Mouse (Mus musculus) regulatory T cell (primary cell): ENCODE results near the gene Adamts4.

Source experiments
- in situ Hi-C: fragments of 300-600 bp; cut with MboI, MseI; formaldehyde crosslinking; loops from one replicate; pipeline ENCODE4 v1.15.1; 2025; ENCODE audit warnings: high pct_unique_total_duplicates

The Adamts4 gene

DNA sequence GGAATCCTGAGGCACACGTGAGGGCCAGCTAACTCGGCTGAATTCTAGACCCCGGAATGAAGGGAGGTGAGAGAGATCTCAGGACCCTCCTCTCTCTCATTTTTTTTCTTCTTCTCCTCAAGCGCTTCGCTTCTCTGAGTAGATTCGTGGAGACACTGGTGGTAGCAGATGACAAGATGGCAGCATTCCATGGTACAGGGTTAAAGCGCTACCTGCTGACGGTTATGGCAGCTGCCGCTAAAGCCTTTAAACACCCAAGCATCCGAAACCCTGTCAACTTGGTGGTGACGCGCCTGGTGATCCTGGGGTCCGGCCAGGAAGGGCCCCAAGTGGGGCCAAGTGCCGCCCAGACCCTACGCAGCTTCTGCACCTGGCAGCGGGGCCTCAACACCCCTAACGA lies 2.2 kb downstream of the Adamts4 start:
- in situ Hi-C loops = no loop called here

DNA sequence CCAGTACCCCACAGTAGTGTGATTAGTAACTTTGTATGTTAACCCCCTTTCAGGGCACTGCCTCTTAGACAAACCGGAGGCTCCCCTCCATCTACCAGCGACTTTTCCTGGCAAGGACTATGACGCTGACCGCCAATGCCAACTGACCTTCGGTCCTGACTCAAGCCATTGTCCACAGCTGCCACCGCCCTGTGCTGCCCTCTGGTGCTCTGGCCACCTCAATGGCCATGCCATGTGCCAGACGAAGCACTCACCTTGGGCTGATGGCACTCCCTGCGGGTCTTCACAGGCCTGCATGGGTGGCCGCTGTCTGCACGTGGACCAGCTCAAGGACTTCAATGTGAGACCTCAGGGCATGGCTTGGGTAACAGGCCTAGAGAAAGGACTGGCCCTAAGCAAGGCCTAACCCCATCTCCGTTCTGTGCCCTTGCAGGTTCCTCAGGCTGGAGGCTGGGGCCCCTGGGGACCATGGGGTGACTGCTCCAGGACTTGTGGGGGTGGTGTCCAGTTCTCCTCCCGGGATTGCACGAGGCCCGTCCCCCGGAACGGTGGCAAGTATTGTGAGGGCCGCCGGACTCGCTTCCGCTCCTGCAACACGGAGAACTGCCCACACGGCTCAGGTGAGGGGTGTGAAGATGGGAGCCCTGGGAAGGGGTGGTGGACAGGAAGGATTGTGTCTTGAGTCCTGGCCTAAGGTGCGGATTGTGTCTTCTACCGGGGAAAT lies 6.0 kb downstream of the Adamts4 start:
- in situ Hi-C loops = no loop called here

DNA sequence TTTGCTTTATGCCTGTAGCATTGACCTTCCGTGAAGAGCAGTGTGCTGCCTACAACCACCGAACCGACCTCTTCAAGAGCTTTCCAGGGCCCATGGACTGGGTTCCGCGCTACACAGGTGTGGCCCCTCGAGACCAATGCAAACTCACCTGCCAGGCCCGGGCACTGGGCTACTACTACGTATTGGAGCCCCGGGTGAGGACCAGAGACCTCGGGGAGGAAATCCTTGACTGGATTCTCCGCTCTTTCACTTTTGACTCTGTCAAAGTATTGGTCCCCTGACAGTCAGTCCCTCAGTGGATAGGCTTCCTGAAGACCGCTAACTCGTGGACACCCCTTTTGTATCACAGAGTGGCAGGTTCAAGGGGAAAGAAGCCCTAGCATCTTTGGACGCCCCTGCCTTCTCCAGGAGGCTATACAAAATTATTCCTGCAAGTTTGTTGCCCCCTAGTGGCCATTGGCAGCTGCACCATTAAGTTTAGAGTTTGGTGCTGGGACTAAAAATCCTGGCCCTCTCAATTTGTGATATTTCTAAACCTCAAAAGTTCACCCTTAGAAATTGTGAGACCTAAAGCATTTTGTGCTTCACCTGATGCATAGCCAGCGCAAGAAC lies 6.8 kb downstream of the Adamts4 start:
- in situ Hi-C loops = no loop called here

DNA sequence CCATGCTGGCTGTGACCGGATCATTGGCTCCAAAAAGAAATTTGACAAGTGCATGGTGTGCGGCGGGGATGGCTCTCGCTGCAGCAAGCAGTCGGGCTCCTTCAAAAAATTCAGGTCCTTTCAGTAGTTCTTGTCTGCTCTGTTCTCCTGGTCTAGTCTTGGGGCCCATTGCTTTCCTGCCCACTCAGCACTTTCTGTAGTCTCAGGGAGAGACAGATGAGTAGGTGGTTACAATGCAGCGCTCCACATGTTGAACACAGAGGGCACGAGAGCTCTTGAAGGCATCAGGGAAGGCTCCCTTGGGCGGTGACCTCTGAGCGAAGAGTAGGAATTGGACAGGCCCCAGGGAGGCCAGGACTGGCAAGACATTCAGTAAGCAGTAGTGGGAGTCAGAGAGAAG lies 7.6 kb downstream of the Adamts4 start:
- in situ Hi-C loops = no loop called here

DNA sequence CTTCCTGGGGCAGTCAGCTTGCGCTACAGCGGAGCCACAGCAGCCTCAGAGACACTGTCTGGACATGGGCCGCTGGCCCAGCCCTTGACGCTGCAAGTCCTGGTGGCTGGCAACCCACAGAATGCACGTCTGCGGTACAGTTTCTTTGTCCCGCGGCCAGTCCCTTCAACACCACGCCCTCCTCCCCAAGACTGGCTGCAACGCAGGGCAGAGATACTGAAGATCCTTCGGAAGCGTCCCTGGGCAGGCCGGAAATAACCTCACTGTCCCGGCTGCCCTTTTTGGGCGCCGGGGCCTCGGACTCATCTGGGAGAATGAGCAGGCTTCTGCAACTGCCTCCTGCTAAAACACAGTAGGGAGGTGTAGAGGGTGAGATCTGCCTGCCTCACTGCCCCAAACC lies 8.7 kb downstream of the Adamts4 start:
- in situ Hi-C loops = no loop called here

DNA sequence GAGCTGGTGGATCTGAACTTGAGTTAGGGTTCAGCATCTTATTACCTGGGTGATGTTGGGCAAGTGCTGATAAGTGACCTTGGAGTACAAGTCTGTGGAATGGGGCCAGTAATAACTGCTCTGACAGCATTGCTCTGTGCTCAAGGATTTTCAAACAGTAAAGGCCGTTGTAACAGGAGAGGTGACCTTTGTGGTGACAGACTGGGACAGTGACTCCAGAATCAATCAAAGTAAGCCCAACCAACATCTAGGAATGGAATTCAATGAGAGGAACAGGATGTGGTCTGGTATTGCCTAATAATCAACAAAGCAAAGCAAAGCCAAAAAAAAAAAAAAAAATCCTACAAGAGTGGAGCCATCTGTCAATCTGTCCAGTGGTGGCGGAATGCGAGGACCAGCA lies 10.1 kb downstream of the Adamts4 start:
- in situ Hi-C loops = loop anchor here (10.0 kb wide), 1 partner anchor 146 kb away; the partner anchor contains the start of gene Cfap126

DNA sequence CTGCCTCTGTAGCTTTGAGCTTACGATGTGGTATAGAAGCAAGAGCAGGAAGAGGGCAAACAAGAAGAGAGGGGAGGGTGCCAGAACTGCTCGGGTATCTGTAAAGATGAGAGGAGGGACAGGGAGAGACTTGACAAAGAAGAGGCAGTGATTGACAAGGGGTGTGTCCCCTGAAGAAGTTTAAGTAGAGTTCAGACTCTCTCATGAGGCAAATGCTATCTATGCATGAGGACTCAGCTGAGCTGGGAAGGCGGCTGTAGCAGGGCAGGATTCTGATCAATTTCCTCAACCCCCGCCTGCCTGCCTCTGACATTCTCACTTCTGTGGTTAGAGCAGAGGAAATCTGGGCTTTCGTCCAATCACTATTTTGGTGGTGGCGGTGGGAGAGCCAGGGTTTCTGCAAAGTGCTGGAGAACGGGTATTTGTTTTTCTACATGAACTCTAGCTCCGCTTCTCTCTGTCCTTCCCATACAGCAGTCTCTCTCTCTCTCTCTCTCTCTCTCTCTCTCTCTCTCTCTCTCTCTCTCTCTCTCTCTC lies 12.4 kb downstream of the Adamts4 start:
- in situ Hi-C loops = loop anchor here (10.0 kb wide), 1 partner anchor 148 kb away; the partner anchor contains the start of gene Cfap126

DNA sequence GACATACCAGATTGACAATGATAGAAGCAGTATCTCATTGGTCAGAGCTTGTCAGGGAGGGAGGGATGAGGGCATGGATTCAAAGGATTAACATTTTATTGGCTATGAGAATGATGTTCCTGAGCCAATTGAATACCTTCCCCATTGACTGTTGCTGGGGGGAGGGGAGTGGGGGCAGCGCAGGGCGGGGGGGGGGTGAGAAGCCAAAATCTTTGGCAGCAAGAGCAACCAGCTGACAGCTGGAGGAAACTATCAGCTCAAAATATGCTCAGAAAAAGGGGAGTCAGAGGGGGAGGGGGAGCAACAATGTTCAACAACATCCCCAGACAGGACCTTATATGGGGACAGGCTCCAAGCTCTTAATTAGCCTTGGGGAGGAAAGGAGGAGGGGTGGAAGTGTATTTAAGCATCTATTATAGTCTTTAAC lies 13.0 kb downstream of the Adamts4 start:
- in situ Hi-C loops = loop anchor here (10.0 kb wide), 1 partner anchor 148 kb away; the partner anchor contains the start of gene Cfap126

DNA sequence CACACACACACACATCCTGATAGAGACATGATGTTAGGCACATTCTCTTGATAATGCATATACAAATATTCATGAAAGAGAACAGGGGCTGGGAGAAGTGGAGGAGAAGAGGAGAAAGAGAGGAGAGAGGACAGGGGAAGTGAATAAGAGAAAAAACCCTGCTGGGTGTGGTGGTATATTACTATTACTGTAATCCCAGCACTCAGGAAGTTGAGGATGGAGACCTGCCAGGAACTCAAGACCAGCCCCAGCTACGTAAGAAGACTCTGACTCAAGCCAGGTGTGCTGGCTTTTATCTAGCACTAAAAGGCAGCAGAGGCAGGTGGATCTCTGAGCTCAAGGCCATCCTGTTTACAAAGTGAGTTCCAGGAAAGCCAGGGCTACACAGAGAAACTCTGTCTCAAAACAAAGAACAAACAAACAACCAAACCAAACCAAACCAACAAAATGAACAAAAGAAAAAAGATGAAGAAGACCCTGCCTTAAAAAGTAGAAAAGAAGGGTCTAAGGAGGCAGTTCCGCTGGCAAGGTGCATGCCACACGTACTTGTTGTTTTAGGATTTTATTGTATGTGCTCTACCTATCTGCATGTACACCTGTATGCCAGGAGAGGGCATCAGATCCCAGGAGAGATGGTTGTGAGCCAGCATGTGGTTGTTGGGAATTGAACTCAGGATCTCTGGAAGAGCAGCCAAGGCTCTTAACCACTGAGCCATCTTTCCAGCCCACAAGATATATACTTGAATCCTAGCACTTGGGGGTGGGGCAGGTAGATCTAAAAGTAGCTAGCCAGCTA lies 13.6 kb downstream of the Adamts4 start:
- in situ Hi-C loops = loop anchor here (10.0 kb wide), 1 partner anchor 149 kb away; the partner anchor contains the start of gene Cfap126

DNA sequence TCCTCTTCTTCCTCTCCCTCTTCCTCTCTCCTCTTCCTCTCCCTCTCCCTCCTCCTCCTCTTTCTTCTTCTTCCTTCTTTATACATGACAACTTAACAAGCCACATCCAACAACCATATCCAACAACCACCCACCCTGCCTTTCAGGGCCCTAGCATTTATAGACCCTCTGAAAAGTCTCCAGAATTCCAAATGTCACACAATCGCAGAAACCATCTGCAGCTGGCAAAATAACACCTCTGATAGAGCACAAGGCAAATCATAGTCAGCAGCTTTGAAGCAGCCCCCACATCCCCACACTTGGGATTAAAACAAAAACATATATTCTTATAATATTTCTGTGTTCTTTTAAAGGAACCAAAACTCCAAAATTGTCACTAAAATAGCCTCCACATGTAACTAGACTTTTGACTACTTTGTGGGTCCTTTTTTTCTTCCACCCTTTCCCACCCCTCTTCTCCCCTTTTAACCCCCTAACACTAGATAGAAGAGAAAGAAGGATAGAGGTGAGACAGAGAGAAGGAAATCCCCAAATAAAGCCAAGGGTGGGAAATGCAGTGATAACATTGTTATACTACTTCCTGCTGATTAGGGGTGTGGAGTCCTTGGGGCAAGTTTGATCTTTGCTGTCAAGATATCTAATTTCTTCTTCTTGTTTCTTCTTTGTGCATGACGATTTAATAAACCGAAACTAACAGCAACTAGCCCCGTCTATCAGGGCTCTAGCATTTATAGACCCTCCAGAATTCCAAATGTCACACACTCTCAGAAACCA lies 15.9 kb downstream of the Adamts4 start:
- in situ Hi-C loops = loop anchor here (10.0 kb wide), 1 partner anchor 151 kb away; the partner anchor contains the start of gene Cfap126

DNA sequence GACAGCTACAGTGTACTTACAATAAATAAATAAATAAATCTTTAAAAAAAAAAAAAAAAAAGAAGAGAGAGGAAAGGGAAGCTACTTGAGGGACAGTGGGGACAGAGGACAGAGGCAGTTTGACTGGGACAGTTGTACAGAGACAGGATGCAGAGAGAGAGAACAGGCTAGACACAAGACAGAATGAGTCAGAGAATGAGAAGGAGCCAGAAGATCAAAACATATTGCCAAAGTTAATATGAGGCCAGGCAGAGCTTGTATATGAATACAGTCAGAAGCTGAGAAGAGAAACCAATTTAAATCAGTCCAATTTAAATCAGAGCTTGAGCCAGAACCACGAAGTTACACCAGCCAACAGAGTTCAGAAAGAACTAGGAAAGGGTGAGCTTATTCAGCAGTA lies 18.1 kb downstream of the Adamts4 start:
- in situ Hi-C loops = loop anchor here (10.0 kb wide), 1 partner anchor 154 kb away; the partner anchor contains the start of gene Cfap126

DNA sequence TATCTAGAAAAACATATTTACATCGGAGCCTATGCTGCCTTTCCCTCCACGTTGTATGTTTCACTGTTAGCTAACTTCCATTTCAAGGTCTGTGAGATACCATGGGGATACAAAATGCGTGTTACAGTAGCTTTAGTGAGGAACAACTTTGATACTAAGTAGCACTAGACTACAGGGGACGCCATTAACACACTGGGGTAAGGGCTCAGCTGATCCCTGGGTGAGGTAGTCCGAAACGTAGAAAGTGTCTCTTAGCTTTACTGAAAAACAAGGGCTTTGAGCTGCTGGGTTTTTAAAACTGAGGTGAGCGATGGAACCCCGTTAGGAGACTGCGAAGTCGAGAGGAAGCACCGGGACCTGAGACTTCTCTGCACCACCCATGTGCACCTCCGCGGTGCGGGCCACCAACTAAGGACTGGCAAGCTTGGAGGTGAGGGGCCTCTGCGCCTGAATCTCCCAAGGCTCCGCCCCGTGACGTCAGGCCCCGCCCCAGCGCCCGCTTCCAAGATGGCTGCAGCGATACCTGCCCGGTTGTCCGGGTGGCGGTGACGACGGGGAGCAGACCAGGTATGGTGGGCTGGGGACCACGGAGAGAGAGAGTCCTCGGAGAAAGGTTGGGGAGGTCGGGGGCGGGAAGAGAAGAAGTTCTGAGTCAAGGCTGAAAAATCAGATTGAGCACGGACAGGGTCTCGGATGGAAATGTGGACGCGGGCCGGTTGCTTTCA lies 19.8 kb downstream of the Adamts4 start, which contains the start of gene B4galt3:
Gene B4galt3 (plus strand): TSS at position 481 of the 725 bp plus-strand sequence.
- in situ Hi-C loops = loop anchor here (10.0 kb wide), 1 partner anchor 155 kb away; the partner anchor contains the start of gene Cfap126

DNA sequence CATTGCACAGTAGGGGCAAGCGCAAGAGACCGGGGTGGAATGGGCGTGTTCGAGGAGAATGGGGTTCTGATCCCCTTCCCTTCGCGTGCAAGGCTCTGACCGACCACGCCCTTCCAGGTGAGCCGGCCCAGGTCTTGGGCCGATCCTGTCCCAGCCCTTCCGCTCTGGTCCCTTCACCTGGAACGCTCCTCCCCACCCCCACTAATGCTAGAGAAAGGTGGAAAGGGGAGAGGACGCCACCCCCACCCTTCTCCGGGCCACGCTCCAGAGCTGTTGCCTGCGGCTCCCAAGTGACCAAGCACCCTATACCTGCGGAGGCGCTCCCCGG lies 20.3 kb downstream of the Adamts4 start:
- in situ Hi-C loops = no loop called here

DNA sequence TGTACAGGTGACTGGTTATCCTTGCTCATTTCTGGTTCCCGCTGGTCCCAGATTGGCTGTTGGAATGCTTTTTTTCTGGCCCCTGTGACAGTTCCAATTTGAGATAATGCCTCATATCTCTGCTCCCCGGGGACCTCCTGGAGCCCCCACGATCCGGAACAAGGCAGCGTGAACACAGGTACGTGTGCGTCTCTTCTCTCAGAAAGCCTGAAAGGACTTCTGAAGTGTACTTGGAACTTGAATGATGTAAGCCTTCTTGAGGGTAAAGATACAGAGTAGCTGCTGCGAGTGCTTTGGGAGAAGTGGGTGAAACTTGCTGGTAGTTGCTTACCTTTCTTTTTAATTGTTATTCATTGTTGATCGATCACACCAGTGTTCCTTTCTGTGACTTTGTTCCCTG lies 21.0 kb downstream of the Adamts4 start:
- in situ Hi-C loops = no loop called here

DNA sequence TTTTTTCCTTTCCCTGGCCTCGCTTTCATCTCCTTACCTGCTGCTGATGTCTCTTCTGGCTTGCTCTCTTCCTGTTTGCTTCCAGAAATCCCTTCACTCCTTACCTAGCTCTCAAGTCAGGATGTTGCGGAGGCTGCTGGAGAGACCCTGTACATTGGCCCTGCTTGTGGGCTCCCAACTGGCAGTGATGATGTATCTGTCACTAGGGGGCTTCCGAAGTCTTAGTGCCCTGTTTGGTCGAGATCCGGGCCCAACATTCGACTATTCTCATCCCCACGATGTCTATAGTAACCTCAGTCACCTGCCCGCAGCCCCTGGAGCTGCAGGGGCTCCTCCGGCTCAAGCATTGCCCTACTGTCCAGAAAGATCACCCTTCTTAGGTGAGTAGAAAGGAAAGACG lies 21.4 kb downstream of the Adamts4 start:
- in situ Hi-C loops = no loop called here

DNA sequence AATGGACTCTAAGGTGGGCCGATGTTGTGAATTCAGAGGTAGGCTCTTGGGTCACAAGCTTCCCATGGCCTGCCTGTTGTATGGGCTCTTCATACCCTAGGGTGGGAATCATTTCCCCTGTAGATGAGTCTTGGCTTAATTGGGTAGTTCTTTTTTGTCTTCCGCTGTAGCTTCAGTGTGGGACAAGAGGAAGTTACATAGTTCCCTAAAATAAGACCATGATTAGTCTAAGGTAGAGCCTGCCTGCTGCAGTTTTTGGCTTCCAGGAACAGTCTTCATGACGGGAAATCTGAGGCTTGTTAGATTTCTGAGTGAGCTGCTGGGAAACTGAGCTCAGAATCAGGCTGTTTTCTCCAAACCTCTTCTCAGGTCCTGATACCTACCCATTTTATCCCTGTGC lies 21.9 kb downstream of the Adamts4 start:
- in situ Hi-C loops = no loop called here

DNA sequence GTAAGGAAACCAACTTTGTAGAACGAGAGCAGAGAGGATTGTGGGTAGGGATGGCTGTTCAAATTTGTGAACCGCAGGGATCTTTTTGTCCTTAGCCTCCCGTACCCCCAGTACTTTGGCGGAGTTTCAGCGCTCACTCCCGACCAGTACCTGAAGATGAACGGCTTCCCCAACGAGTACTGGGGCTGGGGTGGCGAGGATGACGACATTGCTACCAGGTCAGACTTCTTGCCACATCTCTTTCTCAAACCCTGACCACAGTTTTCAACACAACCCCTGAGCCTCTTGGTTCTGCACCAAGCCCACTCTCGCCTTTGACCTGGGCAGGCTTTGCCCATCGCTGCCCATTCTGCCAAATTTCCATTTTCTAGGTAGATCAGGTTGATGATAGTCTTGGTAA lies 23.9 kb downstream of the Adamts4 start:
- in situ Hi-C loops = no loop called here

DNA sequence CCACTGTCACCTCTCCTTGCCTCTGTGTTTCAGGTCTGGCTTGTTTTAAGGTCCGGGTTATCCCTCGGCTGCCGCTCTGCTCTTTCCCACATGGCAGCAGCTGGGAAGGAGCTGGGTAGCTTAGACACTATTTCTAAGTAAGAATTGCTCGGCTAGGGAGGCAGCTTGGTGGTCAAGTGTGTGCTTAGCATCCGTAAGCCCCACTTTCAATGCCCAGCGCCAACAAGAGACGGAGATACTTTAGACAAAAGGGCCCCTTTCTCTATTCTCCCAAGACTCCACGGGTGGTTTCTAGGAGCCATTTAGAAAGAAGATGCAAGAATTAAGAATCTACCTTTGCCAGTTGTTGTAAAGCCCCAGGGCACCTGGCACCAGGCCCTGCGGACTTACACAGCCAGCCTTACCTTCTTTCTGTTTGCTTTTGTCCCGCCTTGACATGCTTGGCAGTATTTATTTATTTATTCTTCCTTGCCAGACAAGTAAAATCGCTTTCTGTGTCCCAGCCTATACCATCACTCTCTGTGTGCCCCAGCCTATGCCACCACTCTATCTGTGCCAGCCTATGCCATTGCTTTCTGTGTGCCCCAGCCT lies 25.0 kb downstream of the Adamts4 start:
- in situ Hi-C loops = no loop called here

DNA sequence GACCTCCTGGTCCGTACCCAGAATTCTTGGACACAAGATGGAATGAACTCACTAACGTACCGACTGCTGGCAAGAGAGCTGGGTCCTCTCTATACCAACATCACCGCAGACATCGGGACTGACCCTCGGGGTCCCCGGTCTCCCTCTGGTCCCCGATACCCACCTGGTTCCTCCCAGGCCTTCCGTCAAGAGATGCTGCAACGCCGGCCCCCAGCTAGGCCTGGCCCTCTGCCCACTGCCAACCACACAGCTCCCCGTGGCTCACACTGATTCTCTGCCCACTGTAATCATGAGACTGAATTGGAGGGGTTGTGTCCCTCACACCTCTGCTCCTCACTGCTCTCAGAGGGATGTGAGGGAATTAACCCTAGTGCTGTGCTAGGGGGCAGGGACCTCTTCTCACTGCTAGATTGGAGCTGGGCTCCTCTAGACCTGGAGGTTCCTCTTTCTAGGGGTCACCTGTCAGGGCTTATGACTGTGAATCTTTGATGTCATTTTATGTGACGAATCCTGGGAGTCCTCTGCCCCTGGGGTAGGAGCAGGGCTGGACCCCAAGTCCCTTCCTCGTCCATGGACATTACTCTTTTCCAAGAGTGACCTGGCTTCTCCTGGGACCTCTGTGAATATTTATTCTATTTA lies 26.0 kb downstream of the Adamts4 start:
- in situ Hi-C loops = no loop called here

DNA sequence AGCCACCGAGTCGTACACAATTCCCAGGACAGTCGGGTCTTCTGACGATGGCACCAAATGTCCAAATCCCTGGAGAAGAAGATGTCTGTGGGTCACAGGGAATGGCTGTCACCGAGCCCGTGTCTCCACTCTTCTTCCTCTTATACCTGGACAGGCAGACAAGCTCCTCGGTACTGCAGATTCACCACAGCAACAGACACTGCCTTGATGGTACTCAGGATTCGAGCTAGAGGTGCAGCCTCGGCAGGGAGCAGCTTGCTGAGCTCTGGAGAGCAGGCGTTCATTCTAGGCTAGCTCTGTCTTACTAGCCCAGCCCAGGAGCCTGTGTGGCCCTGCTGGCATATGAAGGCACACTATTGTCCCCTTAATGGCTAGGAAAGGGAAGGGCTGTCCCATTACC lies 27.5 kb downstream of the Adamts4 start:
- in situ Hi-C loops = no loop called here
